Mouse (Mus musculus): ENCODE measurements at regions not wholly inside any gene's neighbourhood (a gene's known extent, or its start where the extent isn't known, plus 50 kb on each side); places are given as distances from the start of the nearest gene placed in this dataset.

DNA sequence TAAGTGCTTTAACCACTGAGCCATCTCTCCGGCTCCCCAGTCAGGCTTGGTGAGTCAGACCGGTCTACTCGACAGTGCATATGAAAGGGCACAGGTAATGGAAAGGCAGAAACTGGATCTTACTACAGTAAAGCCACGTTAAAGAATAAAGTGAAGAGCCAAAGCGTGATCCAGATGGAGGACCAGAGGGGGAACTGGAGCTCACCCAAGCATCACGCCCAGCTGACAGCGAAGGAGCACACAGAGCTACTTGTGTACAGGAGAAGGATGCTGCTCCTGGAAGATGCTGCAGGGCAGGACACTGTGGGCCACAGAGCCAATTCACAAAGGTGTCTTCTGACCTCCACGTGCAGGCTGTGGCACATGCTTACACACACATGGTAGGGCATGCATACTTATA lies 96.7 kb upstream of the Ppp1r26 start:
- DNase-seq (ENCODE audit: low spot score in 2 of 2), result no peak

DNA sequence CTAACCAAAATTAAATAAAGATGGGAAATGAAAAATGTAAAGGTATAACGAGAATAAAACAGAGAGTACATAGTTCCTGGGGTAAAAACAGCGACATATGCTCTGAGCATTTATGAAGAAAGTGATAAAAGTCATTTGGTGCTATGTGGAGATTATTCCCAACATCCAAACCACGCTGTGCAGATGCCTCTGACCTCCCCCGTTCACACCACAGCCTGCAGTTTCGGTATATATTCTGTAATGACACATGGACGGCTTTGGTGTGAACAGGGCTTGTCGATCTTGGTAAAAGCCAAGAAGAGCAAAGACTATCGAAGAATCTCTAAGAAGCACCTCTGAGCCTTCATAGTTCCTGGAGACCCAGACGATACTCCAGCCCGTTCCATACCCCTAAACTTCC lies 95.2 kb upstream of the Ppp1r26 start:
- no peak for DNase-seq (ENCODE audit: low spot score in 2 of 2)

DNA sequence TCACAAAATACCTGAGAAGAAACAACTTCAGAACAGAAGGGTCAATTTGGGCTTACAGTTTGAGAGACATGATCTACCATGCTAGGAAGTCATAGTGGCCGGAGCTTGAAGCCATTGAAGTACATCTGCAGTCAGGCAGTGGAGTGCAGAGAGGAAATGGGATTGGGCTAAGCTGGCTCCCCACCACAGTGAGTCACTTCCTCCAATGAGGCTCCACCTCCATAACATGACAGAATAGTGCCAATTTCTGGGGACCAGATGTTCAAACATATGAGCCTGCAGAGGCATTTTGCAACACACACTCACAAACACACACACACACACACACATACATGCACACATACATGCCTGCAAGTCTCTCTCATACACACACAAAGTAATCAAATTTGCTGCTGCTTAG lies 93.7 kb upstream of the Ppp1r26 start:
- no peak for DNase-seq (ENCODE audit: low spot score in 2 of 2)

DNA sequence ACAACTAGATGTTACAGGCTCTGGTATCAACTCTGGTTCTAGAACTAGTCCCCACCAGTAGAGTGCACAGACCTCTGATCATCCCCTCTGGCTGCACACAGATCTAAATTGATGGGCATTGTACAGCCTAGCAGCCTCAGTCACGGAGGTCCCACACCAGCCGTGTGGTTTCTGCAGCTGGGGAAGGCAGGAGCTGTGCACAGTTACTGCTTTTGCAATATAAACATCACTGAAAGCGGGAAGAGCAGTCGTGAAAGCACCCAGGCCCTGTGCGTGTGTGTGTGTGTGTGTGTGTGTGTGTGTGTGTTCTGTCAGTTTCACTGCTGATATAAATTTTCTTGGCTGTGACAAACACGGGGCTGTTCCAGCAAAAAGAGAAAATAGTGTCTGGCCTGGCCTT lies 84.4 kb upstream of the Ppp1r26 start:
- DNase-seq (ENCODE audit: low spot score in 2 of 2), result no peak

DNA sequence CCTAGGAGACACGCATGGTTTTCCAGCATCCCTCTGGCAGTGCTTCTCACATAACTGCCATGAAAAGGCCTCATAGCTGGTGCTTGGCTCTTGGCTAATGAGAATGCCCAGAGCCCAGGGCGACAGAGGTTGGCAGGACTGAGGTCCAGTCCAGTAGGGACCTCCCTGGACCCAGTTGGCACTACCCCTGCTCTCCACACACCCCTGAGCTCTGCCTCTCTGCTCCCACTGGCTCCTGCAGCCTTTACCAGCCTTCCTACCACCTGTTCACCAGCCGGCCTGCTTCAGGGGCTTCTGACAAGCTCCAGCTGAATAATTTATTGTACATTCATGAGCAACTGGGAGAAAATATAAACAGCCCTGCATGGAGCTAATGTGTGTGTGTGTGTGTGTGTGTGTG lies 82.0 kb upstream of the Ppp1r26 start:
- DNase-seq (ENCODE audit: low spot score in 2 of 2), result no peak

DNA sequence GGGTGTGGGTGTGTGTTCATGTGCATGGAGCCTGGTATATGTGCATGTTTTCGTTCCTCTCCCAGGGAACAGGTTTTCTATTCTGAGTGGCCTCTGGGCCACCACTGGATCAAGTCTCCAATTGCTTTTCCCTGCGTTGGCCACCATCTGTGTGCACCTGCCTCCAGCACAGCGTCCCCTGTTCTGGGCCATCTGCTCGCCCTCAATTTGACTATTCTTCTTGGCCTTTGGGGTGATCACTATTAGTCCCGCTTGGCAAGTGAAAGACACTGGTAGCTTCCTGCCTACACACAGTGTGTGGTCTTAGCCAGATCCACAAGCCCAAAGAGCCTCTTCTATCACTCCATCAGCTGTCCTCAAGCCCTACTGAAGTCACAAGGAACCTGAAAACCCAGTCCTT lies 80.8 kb upstream of the Ppp1r26 start:
- DNase-seq (ENCODE audit: low spot score in 2 of 2), result no peak

DNA sequence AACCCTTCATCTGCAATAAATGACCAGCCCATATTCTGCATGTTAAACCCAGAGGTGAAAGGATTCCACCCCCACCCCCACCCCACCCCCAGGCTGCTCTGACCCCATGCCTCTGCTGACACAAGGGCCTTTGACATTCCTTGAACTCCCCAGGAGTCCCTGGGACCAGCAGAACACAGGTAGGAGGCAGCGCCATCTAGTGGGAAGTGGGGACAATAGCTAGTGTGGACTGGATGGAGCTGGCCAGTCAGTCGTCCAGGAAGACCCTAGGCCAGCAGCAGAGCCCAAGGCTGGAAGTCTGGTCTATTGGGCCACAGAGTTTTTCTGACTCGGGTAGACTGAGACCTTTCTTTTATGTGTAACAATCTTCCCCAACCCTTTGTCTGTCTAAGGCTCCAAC lies 71.8 kb upstream of the Ppp1r26 start:
- DNase-seq (ENCODE audit: low spot score in 2 of 2), result peak; percentile 55 to 71

DNA sequence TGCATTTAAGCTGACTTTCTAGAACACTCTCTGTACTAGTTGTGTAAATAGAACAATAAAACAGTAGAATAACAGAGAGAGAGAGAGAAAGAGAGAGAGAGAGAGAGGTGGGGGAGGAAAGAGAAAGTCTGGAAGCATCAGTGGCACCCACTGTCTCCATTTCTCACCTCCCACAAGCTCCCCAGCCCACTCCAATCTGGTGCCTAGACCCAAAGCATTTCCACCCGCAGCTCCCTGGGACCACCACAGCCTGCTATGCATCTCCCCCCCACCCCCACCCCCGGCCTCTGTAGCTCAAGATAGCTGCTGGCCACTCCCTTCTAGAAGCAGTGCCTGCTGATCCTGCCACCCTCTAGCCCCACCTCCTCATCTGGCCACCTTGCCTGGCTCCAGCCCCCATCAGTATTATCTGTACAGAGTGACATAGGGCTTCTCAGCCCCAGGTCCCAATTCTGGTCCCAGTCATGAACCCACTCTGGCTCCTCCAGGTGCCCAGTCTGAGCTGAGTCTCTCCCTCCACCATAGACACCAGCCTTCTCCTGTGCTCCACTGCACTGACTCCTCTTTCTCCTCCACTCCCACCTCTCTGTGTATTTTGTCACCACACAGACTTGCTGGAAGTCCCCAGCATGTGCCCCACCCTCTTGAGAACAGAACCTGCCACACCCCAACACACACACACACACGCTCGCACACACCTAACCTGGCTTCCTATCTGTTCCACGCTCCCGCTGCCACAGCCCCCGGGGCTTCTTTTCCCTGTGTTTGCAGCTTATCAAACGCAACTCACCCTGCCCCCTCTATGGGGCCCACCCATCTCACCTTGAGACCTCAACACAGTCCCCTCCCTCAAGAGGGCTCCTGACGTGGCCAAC lies 68.4 kb upstream of the Ppp1r26 start:
- peak in 1 of 2 experiments; percentile 53 for DNase-seq (ENCODE audit: low spot score in 2 of 2)

DNA sequence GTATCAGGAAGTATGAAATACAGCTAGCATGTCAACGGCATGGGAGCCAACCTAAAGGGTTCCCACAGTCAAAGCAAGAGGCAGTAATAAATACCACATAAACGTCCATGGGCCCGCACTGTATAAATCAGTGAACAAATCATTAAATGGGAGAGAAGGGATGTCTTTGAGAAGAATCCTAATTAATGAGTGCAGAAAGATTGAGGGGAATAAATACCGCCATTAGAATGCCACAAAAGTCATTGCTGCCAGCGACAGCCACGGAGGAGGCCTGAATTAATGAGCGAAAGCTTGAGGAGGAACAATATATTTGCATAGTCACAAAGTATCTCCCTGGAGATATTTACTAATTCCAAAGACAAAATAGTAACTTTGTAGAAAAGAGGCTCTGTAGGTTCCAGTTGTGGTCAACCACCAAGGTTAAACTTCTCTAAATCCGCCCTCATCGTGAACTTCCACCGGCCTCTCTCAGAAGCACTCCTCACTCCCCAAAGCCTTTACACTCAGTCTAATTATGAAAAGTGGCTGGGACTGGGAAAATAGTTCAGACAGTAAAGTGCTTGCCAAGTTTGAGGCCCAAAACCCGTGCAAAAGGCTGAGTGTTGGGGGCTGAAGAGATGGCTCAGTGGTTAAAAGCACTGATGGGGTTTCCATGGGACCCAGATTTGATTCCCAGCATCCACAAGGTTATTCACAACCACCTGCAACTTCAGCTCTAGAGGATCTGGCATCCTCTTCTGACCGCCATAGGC lies 64.4 kb upstream of the Ppp1r26 start:
- no peak for DNase-seq (ENCODE audit: low spot score in 2 of 2)

DNA sequence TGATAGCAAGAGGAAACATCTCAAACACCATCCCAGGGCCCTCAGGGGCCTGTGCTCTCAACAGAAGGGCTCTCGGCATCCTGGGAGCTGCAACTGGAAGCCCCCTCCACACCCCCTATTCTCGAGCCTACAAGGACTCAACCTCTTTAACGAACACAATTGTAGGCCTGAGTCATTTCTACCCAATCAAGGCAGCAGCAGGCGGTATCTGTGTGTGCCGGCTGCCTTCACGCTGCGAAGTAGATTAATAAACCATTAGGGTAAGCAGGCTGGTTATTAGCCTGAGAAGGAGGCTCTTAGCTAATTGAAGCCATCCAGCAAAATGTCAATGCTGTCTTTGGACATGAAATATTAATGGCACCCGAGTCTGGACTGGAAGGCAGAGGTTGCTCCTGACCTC lies 61.7 kb upstream of the Ppp1r26 start:
- no peak for DNase-seq (ENCODE audit: low spot score in 2 of 2)

DNA sequence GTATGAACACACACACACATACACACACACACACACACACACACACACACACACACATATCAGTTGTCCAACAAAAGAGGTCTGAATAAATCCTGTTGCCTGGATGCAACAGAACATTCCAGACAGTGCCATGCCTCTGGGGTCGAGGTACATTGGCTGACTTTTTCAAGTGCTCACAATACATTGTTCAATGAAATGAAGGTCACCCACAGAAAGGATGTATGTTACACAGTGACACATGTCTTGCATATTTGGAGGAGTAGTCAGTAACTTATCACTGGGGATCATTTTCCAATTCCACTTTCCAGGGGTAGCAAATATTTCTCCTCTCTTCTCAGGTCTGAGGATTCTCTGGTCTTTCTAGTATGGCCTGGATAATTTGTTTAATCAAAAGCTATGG lies 59.8 kb upstream of the Ppp1r26 start:
- no peak for DNase-seq (ENCODE audit: low spot score in 2 of 2)

DNA sequence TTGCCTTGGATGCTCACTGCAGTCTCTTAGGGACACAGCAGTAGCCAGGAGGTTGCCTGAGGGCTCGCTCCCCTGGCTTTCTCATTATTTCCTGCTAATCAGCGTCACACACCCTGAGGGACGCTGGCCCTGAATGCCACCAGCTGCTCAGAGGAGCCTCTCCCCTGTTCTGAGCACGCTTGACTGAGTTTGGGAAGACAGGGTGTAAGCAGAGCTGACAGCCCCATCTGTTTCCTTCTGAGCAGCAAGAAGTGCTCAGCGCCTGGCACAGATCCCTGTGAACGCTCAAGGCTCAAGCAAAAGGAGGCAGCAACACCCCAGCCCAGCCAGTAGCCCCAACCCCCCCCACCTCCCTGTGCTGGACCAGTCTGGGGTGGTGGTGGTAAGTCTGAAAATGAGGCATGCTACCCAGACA lies 59.2 kb upstream of the Ppp1r26 start:
- DNase-seq (ENCODE audit: low spot score in 2 of 2), result peak; percentile 66 to 70

DNA sequence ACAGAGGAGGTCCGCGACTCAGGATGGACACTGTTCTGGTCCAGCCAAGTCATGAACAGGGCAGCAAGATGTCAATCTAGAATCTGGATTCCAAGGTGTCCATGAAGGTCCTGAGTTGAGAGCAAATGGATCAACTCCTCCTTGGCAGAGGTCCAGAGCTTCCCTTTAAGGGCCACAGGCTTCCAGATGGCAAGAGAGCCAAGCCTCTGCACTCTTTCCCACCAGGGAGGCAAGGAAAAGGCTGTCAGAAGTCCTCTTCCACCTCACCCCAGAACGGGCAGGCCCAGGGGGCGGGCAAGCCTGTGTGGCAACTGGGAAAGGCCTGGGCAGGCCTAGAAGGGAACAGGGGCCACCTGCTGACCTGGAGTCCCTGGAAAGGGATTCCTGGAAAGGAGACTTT lies 58.7 kb upstream of the Ppp1r26 start:
- DNase-seq (ENCODE audit: low spot score in 2 of 2), result no peak

DNA sequence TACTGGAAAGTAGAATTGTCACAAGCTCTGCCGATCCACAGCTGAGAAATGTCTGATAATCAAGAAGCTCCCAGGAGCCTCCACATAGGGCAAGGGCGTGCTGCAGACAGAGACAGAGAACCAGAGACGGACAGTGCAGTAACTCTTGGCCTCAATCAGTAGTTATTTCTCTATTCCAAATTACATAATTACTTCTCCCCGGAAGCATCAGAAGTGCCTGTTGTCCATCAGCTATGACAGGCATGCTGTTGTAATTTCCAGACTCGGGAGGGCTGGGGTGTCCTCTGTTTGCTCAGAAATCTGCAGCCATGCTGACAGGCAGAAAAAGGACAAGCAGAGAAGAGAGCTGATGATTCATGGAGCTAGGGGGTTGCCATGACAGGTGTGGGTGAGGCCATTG lies 56.9 kb upstream of the Ppp1r26 start:
- DNase-seq (ENCODE audit: low spot score in 2 of 2), result no peak

DNA sequence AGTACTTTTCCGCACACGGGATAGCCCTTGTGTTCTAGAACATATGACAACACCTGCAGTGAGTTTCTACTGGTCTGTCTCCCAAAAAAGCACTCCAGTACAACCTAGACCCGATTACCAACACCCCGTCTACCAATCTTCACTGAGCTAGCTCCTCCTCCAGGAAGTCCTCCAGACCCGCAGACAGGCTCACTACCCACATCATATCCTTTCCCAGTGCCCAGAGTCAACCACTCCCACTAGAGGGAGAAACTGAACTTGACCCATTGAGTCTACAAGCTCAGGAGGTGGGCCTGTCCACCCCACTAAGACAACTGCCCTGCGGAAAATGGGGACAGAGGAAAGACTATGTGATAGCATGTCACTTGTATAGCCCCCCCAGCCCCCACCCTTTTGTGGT lies 51.2 kb upstream of the Ppp1r26 start:
- no peak for DNase-seq (ENCODE audit: low spot score in 2 of 2)

Data from layer of hippocampus, postnatal 14 days (tissue).